Mouse (Mus musculus) lung, embryonic 15.5 days (tissue): ENCODE results near the gene Tmem52. TPM values are rescaled to one million over a fixed set of nuclear protein-coding genes. Genes with fewer than 3 reads are reported as not detected.
A peak's percentile ranks its signal among the peaks of the same experiment; 100 is the strongest.
"Not testable (repeated sequence)": the region's sequence is repeated elsewhere in the genome, so short reads cannot be mapped to it uniquely, and the experiment has no call there.

Experiments used
- ATAC-seq: fragments of 200-750 bp; cut with Nextera tagmentation; 2 replicates; pipeline ENCODE4 v1.8.0; 2017; ENCODE audit warnings: moderate number of reproducible peaks, borderline replicate concordance; ENCODE audit not compliant: low FRiP score, low TSS enrichment; ENCODE audit errors: extremely low read depth
- H3K27ac ChIP-seq: fragments of 300-500 bp; sonication (generic); 2 replicates; pipeline ENCODE4 v1.5.1; 2015; ENCODE audit warnings: moderate library complexity, mild to moderate bottlenecking, inconsistent platforms
- H3K27me3 ChIP-seq: fragments of 300-500 bp; sonication (generic); 2 replicates; pipeline ENCODE4 v1.6.1; 2015; ENCODE audit warnings: inconsistent platforms
- H3K36me3 ChIP-seq: fragments of 300-500 bp; sonication (generic); 2 replicates; pipeline ENCODE4 v1.6.1; 2015; ENCODE audit warnings: inconsistent platforms
- H3K4me1 ChIP-seq: fragments of 300-500 bp; sonication (generic); 2 replicates; pipeline ENCODE4 v1.6.1; 2015; ENCODE audit warnings: inconsistent platforms
- H3K4me2 ChIP-seq: fragments of 300-500 bp; sonication (generic); 2 replicates; pipeline ENCODE4 v1.6.1; 2015; ENCODE audit warnings: inconsistent platforms, mild to moderate bottlenecking, moderate library complexity
- H3K4me3 ChIP-seq: fragments of 300-500 bp; sonication (generic); 2 replicates; pipeline ENCODE4 v1.5.1; 2015; ENCODE audit warnings: mild to moderate bottlenecking, inconsistent platforms
- H3K9ac ChIP-seq: fragments of 300-500 bp; sonication (generic); 2 replicates; pipeline ENCODE4 v1.6.1; 2015; ENCODE audit warnings: inconsistent platforms
- H3K9me3 ChIP-seq: fragments of 300-500 bp; sonication (generic); 2 replicates; pipeline ENCODE4 v1.6.1; 2016; ENCODE audit warnings: inconsistent platforms
- whole genome bisulfite sequencing: fragments of 180-500 bp; shearing (Covaris S2); methylation state at CpG from one replicate; pipeline ENCODE4 v1.1.7; 2015; 5-methylcytosine and 5-hydroxymethylcytosine counted together
- polyA plus RNA-seq: library from polyadenylated mRNA; unstranded; fragments of >200 nt; fragmentation: Nextera tagmentation; extraction: Ambion mirVana; gene quantifications from 2 replicates; pipeline ENCODE4 v1.2.1, GENCODE M21; 2015

The Tmem52 gene
- polyA plus RNA-seq, 1 experiment from 2014 or later = 0.27 TPM

DNA sequence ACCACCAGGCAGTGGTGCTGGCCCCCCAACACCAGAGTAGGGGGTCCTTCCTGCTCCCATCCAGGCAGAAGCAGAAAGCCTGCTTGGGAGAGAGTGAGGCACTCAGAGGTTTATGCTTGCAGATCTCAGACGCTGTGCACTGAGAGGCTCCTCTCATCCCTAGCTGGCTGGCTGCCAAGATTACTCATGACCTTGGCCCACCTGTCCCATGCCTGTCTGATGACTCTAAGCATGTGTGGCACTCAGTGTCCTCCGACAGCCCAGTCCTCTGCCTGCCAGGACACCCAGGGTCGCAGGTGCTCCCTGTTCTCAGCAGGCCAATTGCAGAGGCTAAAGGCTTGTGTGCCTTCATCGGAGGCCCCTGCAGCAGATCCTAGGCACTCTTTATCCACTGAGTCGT is 4.4 kb downstream of the Tmem52 start:
- no peak for ATAC-seq
- peaks cover 8% of the 10 kb centered on the region; the same call in 1 of the 2 replicates for H3K4me1 ChIP-seq
- no peak overlapping the region for H3K9ac ChIP-seq

DNA sequence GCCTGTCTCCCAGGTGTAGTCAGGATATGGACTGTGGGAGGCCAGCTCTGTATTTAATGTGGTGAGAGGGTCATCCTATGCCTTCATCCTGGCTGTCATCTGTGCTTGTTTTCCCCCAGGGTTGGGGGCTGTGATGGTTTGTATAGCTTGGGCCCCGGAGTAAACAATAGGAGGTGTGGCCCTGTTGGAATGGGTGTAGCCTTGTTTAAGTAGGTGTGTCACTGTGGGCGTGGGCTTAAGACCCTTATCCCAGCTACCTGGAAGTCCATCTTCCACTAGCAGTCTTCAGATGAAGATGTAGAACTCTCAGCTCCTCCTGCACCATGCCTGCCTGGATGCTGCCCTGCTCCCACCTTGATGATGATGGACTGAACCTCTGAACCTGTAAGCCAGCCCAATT is 4.9 kb downstream of the Tmem52 start:
- not testable (repeated sequence) for ATAC-seq, H3K9ac ChIP-seq, H3K4me2 ChIP-seq

More for the DNA sequence above, 4.4 kb downstream of the Tmem52 start:
- WGBS = 41% methylated on average over 5 of the region's 5 CpGs
- H3K9me3 ChIP-seq = no peaks in the 10 kb centered on the region
- no peak overlapping the region for H3K4me2 ChIP-seq
- no peak overlapping the region for H3K27ac ChIP-seq
- no peaks in the 10 kb centered on the region for H3K27me3 ChIP-seq
- H3K4me3 ChIP-seq = no peak overlapping the region
- H3K36me3 ChIP-seq = no peaks in the 10 kb centered on the region

DNA sequence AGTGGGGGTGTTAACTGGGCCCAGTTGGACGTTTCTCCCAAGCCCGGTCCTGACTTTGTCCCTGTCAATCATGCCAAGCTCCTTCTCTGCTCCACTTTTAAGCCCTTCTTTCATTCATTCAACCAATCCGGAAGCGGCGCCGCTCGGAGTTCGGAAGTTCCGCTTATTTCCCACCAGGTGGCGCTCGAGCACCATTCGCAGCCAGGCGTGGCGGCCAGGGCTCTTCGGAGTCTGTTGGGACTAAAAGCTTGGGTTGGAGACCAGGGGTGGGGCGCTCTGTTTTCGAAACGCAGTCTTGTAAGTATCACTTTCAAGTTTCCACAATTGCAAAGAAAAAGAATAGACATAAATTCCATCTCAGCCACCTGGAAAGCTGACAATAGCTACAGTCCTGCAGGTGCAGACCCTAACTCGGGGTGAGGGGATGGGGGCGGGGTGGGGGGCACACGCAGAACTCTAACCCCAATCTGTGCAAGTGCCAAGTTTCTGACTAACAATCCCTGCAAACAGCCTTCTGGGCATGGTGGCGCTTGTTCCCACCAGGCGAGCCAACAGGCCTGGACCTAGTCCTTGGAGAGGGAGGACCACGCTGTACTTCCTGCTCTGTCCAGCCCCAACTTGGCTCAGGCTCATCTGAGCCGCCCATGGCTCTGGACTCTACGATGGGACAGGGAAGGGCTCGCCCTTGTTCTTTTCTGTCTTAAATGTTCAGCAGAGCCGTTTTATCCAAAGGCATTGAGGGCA is 12.6 kb downstream of the Tmem52 start:
- Histone ChIP-seq H3K36me3 (no peaks in the 10 kb centered on the region), H3K4me3 (peak overlapping the region; percentile 30), H3K9me3 (no peaks in the 10 kb centered on the region), H3K27me3 (no peaks in the 10 kb centered on the region), H3K9ac (no peak overlapping the region; the same call in 1 of the 2 replicates), H3K4me1 (peaks cover 9% of the 10 kb centered on the region), H3K27ac (peak overlapping the region; percentile 53; the same call in 1 of the 2 replicates), H3K4me2 (peak overlapping the region; percentile 57)
- ATAC-seq = peak; percentile 70
- WGBS = 19% methylated on average over 28 of the region's 28 CpGs

More for the DNA sequence above, 4.9 kb downstream of the Tmem52 start:
- not testable (repeated sequence) for H3K9me3 ChIP-seq, H3K27ac ChIP-seq, H3K36me3 ChIP-seq, H3K27me3 ChIP-seq, H3K4me1 ChIP-seq, H3K4me3 ChIP-seq
- 66% methylated on average over 2 of the region's 2 CpGs for WGBS

DNA sequence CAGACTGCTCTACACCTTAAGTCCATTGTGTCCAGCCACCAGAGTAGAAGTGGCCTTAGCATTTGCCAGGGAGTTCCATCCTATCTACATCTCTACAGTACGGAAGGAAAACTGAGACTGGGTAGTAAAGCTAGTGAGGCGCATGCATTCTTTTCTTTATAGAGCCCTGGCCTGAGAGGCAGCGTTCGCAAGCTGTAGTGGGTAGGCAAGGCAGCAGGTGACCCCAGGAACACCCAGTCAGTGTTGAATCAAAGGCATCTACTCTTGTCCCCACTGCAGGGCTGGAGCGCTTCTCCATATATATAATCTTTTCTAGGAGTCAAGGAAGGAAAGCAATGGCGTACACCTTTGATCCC is 13.2 kb downstream of the Tmem52 start:
- no peaks in the 10 kb centered on the region for H3K36me3 ChIP-seq
- no peaks in the 10 kb centered on the region for H3K27me3 ChIP-seq
- no peak for ATAC-seq
- H3K27ac ChIP-seq = peak overlapping the region; percentile 53; the same call in 1 of the 2 replicates
- H3K4me3 ChIP-seq = 0 out of 2 replicates have a peak overlapping the region, but pooled peaks have one; percentile 30
- WGBS = 91% methylated on average over 6 of the region's 6 CpGs
- no peaks in the 10 kb centered on the region for H3K9me3 ChIP-seq
- peak overlapping the region; percentile 57 for H3K4me2 ChIP-seq
- no peak overlapping the region for H3K9ac ChIP-seq
- peaks cover 13% of the 10 kb centered on the region for H3K4me1 ChIP-seq

DNA sequence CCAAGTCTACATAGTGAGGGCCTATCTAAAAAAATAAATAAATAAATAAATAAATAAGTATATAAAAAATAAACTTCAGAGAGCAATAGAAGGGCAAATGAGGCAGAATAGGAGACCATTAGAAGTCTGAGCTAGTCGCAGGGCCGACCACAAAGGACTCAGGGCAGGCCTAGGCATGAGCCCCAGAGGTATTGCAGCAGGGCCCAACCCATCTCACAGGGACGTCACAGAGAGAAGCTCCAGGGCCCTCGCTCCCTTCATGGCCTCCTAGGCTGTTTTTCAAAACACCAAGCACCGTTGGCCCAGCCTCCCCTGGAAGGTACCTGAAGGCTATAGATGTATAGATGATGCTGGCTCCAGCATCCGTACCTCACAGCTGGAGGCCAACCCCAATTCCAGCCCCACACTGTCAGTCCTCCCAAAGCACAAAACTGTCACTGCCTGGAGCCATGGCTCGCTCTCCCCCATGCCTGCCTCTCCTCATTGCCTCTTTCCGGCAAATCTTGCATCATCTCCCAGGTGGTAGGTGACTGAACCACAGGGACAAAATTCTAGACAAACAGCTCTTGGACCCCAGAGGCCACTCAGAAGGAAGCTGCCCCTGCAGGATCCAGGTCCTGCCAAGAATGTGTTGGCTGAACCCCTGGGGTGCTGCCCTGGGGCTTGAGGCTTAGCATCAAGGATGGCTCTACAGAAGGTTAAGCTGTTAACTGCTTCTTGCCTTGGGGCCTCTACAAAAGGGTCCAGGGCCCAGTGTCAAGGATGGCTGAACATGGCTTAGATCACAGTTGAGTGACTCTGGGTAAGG is 14.0 kb downstream of the Tmem52 start:
- WGBS = 79% methylated on average over 8 of the region's 8 CpGs
- peaks cover 21% of the 10 kb centered on the region for H3K4me1 ChIP-seq
- no peak for ATAC-seq
- H3K4me2 ChIP-seq = no peak overlapping the region
- H3K4me3 ChIP-seq = no peak overlapping the region
- no peaks in the 10 kb centered on the region for H3K27me3 ChIP-seq
- no peak overlapping the region for H3K9ac ChIP-seq
- H3K27ac ChIP-seq = no peak overlapping the region
- H3K36me3 ChIP-seq = no peaks in the 10 kb centered on the region
- no peaks in the 10 kb centered on the region for H3K9me3 ChIP-seq

DNA sequence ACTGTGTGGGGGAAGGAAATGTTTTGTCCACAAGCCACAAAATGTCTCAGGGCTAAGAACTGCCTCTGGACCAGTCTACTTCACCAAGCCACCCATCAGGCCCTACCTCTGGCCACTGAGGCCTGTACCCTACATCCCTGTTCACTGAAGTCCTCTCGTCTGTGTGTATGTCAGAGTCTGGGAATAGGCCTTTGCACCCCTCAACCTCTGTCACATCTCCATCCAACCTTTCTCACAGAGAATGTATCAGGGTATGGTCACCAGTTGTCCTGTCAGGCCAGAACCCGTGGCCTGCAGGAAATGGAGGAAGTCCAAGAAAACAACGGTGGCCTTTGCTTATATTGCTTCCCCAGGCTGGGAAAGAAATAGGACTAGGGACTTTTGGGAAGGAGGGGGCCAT is 16.6 kb downstream of the Tmem52 start:
- H3K27ac ChIP-seq = no peak overlapping the region

DNA sequence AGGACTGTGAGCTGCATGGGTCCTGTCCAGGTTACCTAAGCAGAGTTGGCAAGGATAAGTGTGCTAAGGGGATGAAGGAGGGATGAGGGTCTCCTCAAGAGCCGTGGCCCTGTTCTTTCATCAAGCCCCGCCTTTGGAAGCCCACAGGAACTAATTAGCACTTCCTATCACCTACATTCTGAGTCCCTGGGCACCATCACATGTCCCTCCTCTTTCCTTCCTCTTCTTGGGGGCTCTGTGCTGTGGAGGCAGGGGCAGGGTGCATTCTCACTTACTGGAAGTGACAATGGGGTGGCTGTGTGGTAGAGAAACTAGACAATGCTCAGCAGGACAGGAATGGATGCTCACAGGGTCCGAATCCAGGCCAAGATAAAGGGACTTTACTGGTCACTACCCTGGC is 18.8 kb downstream of the Tmem52 start:
- no peaks in the 10 kb centered on the region for H3K27me3 ChIP-seq
- no peaks in the 10 kb centered on the region for H3K9me3 ChIP-seq
- H3K36me3 ChIP-seq = no peaks in the 10 kb centered on the region
- H3K27ac ChIP-seq = peak overlapping the region; percentile 96
- peaks cover 44% of the 10 kb centered on the region for H3K4me1 ChIP-seq
- H3K4me2 ChIP-seq = peak overlapping the region; percentile 34; the same call in 1 of the 2 replicates
- WGBS = 19% methylated on average over 3 of the region's 3 CpGs
- ATAC-seq = no peak
- H3K4me3 ChIP-seq = no peak overlapping the region
- no peak overlapping the region for H3K9ac ChIP-seq

More for the DNA sequence above, 16.6 kb downstream of the Tmem52 start:
- ATAC-seq = no peak
- Histone ChIP-seq H3K27me3 (no peaks in the 10 kb centered on the region), H3K9me3 (no peaks in the 10 kb centered on the region), H3K36me3 (no peaks in the 10 kb centered on the region), H3K4me1 (peaks cover 47% of the 10 kb centered on the region), H3K4me3 (no peak overlapping the region), H3K4me2 (no peak overlapping the region), H3K9ac (no peak overlapping the region)
- WGBS = 63% methylated on average over 3 of the region's 3 CpGs

DNA sequence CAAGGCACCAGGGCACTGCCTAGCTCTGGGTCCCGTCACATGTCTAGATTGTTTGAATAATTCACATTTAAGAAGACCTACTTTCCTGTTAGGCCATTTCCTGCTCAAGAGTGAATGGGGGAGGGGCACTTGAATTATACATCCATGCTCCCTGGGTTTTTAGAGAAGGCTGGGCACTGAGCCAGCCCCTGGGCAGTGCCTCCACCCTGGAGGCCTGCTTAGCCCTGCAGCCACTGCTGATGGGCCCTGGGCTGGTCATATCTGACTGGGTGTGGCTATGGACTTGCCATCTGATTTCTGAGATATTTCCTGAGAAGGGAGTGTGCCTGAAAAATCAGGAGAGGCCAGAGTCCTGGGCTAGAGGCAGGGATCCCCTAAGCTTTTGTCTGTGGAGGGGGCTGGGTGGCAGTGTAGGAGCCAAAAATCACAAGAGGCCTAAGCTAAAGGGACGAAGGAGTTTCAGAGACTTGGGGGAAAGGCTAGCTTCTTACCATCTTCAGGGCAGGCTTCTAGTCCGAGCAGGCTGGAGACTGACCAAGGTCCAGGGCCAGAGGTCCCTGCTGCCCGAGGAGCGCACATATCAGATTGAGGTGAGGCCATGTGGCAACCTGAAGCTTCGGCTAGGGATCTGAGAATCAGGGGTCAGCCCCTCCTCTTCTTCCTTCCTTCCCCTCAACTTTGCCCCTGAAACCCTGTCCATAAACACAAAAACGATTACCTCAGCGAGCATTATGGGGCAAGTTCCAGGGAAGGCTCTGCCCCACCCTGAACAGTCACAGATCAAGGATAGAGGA is 19.5 kb downstream of the Tmem52 start:
- Histone ChIP-seq H3K9ac (0 out of 2 replicates have a peak overlapping the region, but pooled peaks have one; percentile 3), H3K27me3 (no peaks in the 10 kb centered on the region), H3K36me3 (no peaks in the 10 kb centered on the region), H3K4me1 (peaks cover 49% of the 10 kb centered on the region), H3K4me2 (peak overlapping the region; percentile 34), H3K27ac (peak overlapping the region; percentile 96), H3K9me3 (no peaks in the 10 kb centered on the region), H3K4me3 (no peak overlapping the region)
- peak; percentile 89 for ATAC-seq
- WGBS = 49% methylated on average over 8 of the region's 8 CpGs

DNA sequence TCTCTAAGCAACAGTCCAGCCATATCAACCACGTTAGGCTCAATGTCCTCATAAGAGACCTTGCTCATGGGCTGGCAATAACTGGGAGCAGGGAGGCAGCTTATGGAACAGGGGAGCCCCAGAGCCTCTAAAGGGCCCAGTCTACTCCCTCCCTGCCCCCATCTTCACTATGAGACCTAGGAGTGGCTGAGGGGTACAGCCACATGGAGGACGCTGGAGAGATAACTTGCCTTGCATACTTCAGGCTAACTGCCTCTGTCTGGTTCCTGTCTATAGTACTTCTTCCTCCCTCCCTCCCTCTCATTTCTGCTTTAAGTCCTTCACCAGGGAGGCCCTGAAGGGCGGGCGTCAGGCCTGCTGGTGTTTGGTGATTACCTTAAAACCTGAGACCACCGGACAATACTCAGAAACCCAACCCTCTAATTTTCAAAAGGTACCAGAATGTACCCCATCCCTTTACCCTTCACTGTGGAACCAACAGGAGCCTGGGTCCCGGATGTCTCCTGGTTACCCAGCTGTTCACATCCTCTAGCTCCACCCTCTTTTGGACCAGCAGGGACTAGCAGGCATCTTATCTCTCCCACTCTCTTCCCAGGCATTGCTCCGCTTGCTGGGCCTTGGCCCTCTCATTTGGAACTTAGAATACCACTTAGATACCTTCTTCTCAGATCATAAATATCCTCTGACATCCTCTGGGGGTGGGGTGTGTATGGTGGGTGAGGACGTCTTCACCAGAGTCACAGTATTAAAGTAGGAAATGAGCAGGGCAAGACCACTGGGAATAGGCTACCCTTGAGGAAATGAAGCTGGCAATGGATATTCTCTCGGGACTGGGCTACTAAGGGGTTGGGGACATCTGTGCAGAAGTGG is 20.4 kb downstream of the Tmem52 start:
- Histone ChIP-seq H3K9me3 (no peaks in the 10 kb centered on the region), H3K27me3 (no peaks in the 10 kb centered on the region), H3K36me3 (no peaks in the 10 kb centered on the region), H3K4me1 (peaks cover 58% of the 10 kb centered on the region), H3K27ac (peak overlapping the region; percentile 96), H3K9ac (no peak overlapping the region), H3K4me3 (no peak overlapping the region), H3K4me2 (no peak overlapping the region)
- 60% methylated on average over 9 of the region's 9 CpGs for WGBS
- no peak for ATAC-seq

DNA sequence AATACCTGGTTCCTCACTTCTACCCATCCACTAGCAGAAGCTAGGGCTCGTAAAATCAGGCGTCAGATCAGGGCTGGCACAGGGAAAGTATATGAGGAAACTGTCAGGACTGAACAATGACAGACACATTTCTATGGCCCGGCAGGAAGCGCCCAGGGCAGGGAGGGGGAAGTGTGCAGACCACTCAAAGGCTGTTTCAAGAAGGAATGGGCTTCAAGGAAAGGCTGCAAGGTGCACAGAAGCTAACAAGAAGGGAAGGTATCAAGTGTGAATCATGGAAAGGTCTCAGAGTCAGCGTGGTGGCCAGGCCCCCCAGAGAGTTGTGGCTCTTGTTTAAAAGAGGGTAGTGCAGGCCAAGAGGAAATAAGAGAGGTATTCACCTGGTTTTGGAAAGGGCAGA is 21.5 kb downstream of the Tmem52 start:
- peaks cover 66% of the 10 kb centered on the region for H3K4me1 ChIP-seq

More for the DNA sequence above, 21.5 kb downstream of the Tmem52 start:
- H3K4me2 ChIP-seq = peak overlapping the region; percentile 78
- no peaks in the 10 kb centered on the region for H3K9me3 ChIP-seq
- H3K9ac ChIP-seq = peak overlapping the region; percentile 99
- H3K36me3 ChIP-seq = no peaks in the 10 kb centered on the region
- peak overlapping the region; percentile 97 for H3K4me3 ChIP-seq
- H3K27ac ChIP-seq = peak overlapping the region; percentile 89
- ATAC-seq = no peak
- H3K27me3 ChIP-seq = no peaks in the 10 kb centered on the region
- 21% methylated on average over 5 of the region's 5 CpGs for WGBS
